Mouse (Mus musculus): ENCODE results near the gene Slc12a6. TPM values are rescaled to one million over a fixed set of nuclear protein-coding genes. Genes with fewer than 3 reads are reported as not detected.

Gene Slc12a6
- total RNA-seq, 1 experiment = 20.7 TPM

DNA sequence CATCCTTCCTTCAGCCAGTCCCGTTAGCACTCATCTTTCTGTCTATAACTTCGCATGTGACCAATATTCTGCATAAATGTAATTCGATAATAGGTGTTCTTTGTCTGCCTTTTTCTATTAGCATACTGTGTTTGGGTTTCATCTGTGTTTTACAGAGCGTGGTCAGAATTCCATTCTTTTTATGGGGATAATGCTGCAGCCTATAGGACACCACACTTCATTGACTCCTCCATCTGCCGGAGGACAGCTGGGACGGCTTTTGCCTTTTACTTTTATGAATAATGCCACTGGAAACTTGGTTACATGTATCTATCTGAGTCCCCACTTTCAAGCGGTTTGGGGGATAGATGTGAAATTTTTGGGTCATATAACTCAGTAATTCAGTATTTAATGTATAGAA lies 50.0 kb downstream of the Slc12a6 start:
- no peak overlapping the region for H3K9ac ChIP-seq (ENCODE audit: insufficient read depth, low read depth, low read length, poor library complexity, severe bottlenecking)
- no peaks in the 10 kb centered on the region for H3K9me3 ChIP-seq (ENCODE audit: control insufficient read depth, insufficient read depth, low read depth, low read length)
- H3K27ac ChIP-seq (ENCODE audit: insufficient read depth, low read depth, low read length, poor library complexity, severe bottlenecking) = no peak overlapping the region
- DNase-seq (ENCODE audit: low read depth, low spot score) = no peak
- H3K4me1 ChIP-seq (ENCODE audit: control insufficient read depth in 2 of 2, insufficient read depth in 2 of 2, low read length in 2 of 2, poor library complexity in 1 of 2) = no peaks in the 10 kb centered on the region
- H3K36me3 ChIP-seq (ENCODE audit: control insufficient read depth, insufficient read depth, low read length, poor library complexity, severe bottlenecking) = no peaks in the 10 kb centered on the region
- in situ Hi-C loops (cut with MboI; ENCODE audit: low sequenced_read_pairs in 2 of 2, unreplicated experiment in 2 of 2) = no loop called here
- TF ChIP-seq MAFK (IDR thresholded peaks at IDR 0.05; ENCODE audit: insufficient read depth, low read depth, low read length) (no peak), ZC3H11A (IDR thresholded peaks at IDR 0.05; ENCODE audit: borderline replicate concordance, low read depth, low read length) (no peak), ZNF384 (IDR thresholded peaks at IDR 0.05; ENCODE audit: low read depth, low read length) (no peak), HCFC1 (IDR thresholded peaks at IDR 0.05; ENCODE audit: borderline replicate concordance, insufficient read depth, low read length) (no peak)
- no peak overlapping the region for H3K4me3 ChIP-seq (ENCODE audit: insufficient read depth in 1 of 2, low read depth in 1 of 2, low read length in 2 of 2, poor library complexity in 1 of 2, severe bottlenecking in 1 of 2)

DNA sequence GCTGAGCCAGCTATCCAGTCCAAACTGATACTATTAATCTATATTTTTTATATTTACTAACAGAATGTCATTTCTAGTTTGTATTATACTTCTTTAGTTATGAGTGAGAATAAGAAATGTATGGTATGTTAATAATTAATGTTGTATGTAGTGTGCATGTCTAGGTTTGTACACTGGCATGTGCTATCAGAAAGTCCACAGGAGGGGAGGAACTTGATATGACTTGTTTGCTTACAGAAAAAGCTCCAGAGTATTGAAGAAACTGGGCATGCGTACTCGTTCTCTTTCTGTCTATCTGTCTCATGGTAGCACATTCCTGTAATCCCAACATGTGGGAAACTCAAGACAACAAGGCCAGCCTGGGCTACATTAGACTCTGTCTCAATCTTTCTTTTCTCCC lies 52.6 kb downstream of the Slc12a6 start:
- no peak overlapping the region for H3K9ac ChIP-seq (ENCODE audit: insufficient read depth, low read depth, low read length, poor library complexity, severe bottlenecking)
- no peaks in the 10 kb centered on the region for H3K36me3 ChIP-seq (ENCODE audit: control insufficient read depth, insufficient read depth, low read length, poor library complexity, severe bottlenecking)
- in situ Hi-C loops (cut with MboI; ENCODE audit: low sequenced_read_pairs in 2 of 2, unreplicated experiment in 2 of 2) = no loop called here
- no peaks in the 10 kb centered on the region for H3K4me1 ChIP-seq (ENCODE audit: control insufficient read depth in 2 of 2, insufficient read depth in 2 of 2, low read length in 2 of 2, poor library complexity in 1 of 2)
- TF ChIP-seq HCFC1 (IDR thresholded peaks at IDR 0.05; ENCODE audit: borderline replicate concordance, insufficient read depth, low read length) = no peak
- no peak for TF ChIP-seq ZNF384 (IDR thresholded peaks at IDR 0.05; ENCODE audit: low read depth, low read length)
- TF ChIP-seq ZC3H11A (IDR thresholded peaks at IDR 0.05; ENCODE audit: borderline replicate concordance, low read depth, low read length) = no peak
- TF ChIP-seq MAFK (IDR thresholded peaks at IDR 0.05; ENCODE audit: insufficient read depth, low read depth, low read length) = no peak
- no peak for TF ChIP-seq CHD2 (IDR thresholded peaks at IDR 0.05; ENCODE audit: low read depth, low read length)
- H3K4me3 ChIP-seq (ENCODE audit: insufficient read depth in 1 of 2, low read depth in 1 of 2, low read length in 2 of 2, poor library complexity in 1 of 2, severe bottlenecking in 1 of 2) = no peak overlapping the region
- H3K9me3 ChIP-seq (ENCODE audit: control insufficient read depth, insufficient read depth, low read depth, low read length) = no peaks in the 10 kb centered on the region
- no peak overlapping the region for H3K27ac ChIP-seq (ENCODE audit: insufficient read depth, low read depth, low read length, poor library complexity, severe bottlenecking)
- no peak for DNase-seq (ENCODE audit: low read depth, low spot score)

DNA sequence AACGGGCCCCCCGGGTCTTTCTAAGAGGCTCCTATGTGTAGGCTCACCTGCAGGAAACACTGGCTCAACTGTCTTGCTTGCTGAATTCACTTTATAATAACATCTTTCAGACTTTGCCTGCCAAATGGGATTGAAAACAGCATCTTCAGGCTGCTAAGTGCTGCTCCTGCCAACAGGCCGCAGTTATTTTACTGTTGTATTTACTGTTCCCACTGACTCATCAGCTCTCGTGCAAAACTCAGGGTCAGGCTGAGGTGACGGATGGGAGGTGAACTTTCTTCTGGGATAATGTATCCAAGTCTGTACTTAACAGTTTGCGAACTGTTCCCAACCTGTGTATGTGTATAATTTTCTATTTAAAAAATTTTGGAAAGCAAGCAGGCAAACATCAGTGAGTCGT lies 53.3 kb downstream of the Slc12a6 start:
- H3K9ac ChIP-seq (ENCODE audit: insufficient read depth, low read depth, low read length, poor library complexity, severe bottlenecking) = no peak overlapping the region
- H3K4me3 ChIP-seq (ENCODE audit: insufficient read depth in 1 of 2, low read depth in 1 of 2, low read length in 2 of 2, poor library complexity in 1 of 2, severe bottlenecking in 1 of 2) = no peak overlapping the region
- in situ Hi-C loops (cut with MboI; ENCODE audit: low sequenced_read_pairs in 2 of 2, unreplicated experiment in 2 of 2) = no loop called here
- no peak for TF ChIP-seq ZC3H11A (IDR thresholded peaks at IDR 0.05; ENCODE audit: borderline replicate concordance, low read depth, low read length)
- no peak for TF ChIP-seq CHD2 (IDR thresholded peaks at IDR 0.05; ENCODE audit: low read depth, low read length)
- no peak for TF ChIP-seq ZNF384 (IDR thresholded peaks at IDR 0.05; ENCODE audit: low read depth, low read length)
- TF ChIP-seq MAFK (IDR thresholded peaks at IDR 0.05; ENCODE audit: insufficient read depth, low read depth, low read length) = no peak
- TF ChIP-seq HCFC1 (IDR thresholded peaks at IDR 0.05; ENCODE audit: borderline replicate concordance, insufficient read depth, low read length) = no peak
- no peak for DNase-seq (ENCODE audit: low read depth, low spot score)
- H3K9me3 ChIP-seq (ENCODE audit: control insufficient read depth, insufficient read depth, low read depth, low read length) = no peaks in the 10 kb centered on the region
- no peaks in the 10 kb centered on the region for H3K36me3 ChIP-seq (ENCODE audit: control insufficient read depth, insufficient read depth, low read length, poor library complexity, severe bottlenecking)
- no peaks in the 10 kb centered on the region for H3K4me1 ChIP-seq (ENCODE audit: control insufficient read depth in 2 of 2, insufficient read depth in 2 of 2, low read length in 2 of 2, poor library complexity in 1 of 2)
- H3K27ac ChIP-seq (ENCODE audit: insufficient read depth, low read depth, low read length, poor library complexity, severe bottlenecking) = no peak overlapping the region

DNA sequence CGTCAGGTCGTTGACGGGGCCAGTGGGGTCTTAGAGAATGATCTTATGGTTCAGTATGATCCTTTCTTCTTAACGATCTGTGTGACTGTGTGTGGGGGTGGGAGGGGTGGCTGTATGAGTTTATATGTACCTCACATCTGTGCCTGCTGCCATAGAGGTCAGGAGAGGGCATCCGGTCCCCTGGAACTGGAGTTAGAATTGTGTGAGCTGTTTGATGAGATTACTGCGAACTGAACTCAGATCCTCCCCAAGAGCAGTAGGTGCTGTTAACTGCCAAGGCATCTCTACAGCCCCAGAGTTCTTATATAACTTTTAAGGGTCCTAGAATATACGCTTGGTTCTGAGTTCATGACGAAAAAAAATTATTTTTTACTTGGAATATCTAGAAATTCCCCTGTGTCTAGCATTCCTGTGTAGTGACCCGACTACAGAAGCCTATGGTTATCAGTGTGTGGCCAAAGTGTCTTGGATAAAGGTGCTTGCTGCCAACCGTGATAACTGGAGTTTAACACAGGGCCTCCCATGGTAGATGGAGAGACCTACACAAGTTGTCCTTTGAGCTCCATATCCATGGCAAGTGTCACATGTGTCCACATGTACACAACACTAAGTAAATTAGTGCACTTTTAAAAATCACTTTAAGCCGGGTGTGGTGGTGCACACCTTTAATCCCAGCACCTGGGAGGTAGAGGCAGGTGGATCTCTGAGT lies 62.6 kb downstream of the Slc12a6 start:
- Histone ChIP-seq H3K9me3 (ENCODE audit: control insufficient read depth, insufficient read depth, low read depth, low read length) (no peaks in the 10 kb centered on the region), H3K4me3 (ENCODE audit: insufficient read depth in 1 of 2, low read depth in 1 of 2, low read length in 2 of 2, poor library complexity in 1 of 2, severe bottlenecking in 1 of 2) (no peak overlapping the region), H3K36me3 (ENCODE audit: control insufficient read depth, insufficient read depth, low read length, poor library complexity, severe bottlenecking) (no peaks in the 10 kb centered on the region), H3K9ac (ENCODE audit: insufficient read depth, low read depth, low read length, poor library complexity, severe bottlenecking) (no peak overlapping the region), H3K27ac (ENCODE audit: insufficient read depth, low read depth, low read length, poor library complexity, severe bottlenecking) (no peak overlapping the region), H3K4me1 (ENCODE audit: control insufficient read depth in 2 of 2, insufficient read depth in 2 of 2, low read length in 2 of 2, poor library complexity in 1 of 2) (no peaks in the 10 kb centered on the region)
- no peak for DNase-seq (ENCODE audit: low read depth, low spot score)
- TF ChIP-seq ZNF384 (IDR thresholded peaks at IDR 0.05; ENCODE audit: low read depth, low read length) (no peak), ZC3H11A (IDR thresholded peaks at IDR 0.05; ENCODE audit: borderline replicate concordance, low read depth, low read length) (no peak), HCFC1 (IDR thresholded peaks at IDR 0.05; ENCODE audit: borderline replicate concordance, insufficient read depth, low read length) (no peak), CHD2 (IDR thresholded peaks at IDR 0.05; ENCODE audit: low read depth, low read length) (no peak), MAFK (IDR thresholded peaks at IDR 0.05; ENCODE audit: insufficient read depth, low read depth, low read length) (no peak)
- in situ Hi-C loops (cut with MboI; ENCODE audit: low sequenced_read_pairs in 2 of 2, unreplicated experiment in 2 of 2) = no loop called here

Measured in ES-E14 (cell line).